Mouse (Mus musculus): ENCODE measurements around the gene Sp6. TPM values are rescaled to one million over a fixed set of nuclear protein-coding genes. Genes with fewer than 3 reads are reported as not detected.

Gene Sp6
- polyA plus RNA-seq, 1 experiment from 2014 or later: 0.11 TPM

GRCm38 (mm10) chr11:97069333-97069732, 56.1 kb downstream of the Sp6 start:
- no peak overlapping the region for H3K4me2 ChIP-seq
- H3K9me3 ChIP-seq (replicated peaks; ENCODE audit: control insufficient read depth, low read length): no peaks in the 10 kb centered on the region
- no peak overlapping the region for H3K9ac ChIP-seq (ENCODE audit: low read depth, low read length)
- no peaks in the 10 kb centered on the region for H3K27me3 ChIP-seq (ENCODE audit: control insufficient read depth, insufficient read depth, low read length)
- H3K27ac ChIP-seq (ENCODE audit: low read depth, low read length): no peak overlapping the region
- H3K36me3 ChIP-seq (ENCODE audit: control insufficient read depth, insufficient read depth, low read length): peaks cover 3% of the 10 kb centered on the region; the same call in 1 of the 2 replicates
- H3K4me1 ChIP-seq (ENCODE audit: control insufficient read depth, insufficient read depth, low read length): peaks cover 4% of the 10 kb centered on the region; the same call in 1 of the 2 replicates
- 57% methylated on average over 1 of the region's 1 CpGs for WGBS (ENCODE audit: insufficient replicate concordance)
- no peak for ATAC-seq (replicated peaks; ENCODE audit: insufficient number of reproducible peaks, low FRiP score, low TSS enrichment)
- H3K4me3 ChIP-seq (ENCODE audit: low read depth, low read length): no peak overlapping the region

GRCm38 (mm10) chr11:97069770-97070169, 56.6 kb downstream of the Sp6 start:
- Histone ChIP-seq H3K27ac (ENCODE audit: low read depth, low read length) (no peak overlapping the region), H3K36me3 (ENCODE audit: control insufficient read depth, insufficient read depth, low read length) (peaks cover 3% of the 10 kb centered on the region; the same call in 1 of the 2 replicates), H3K9me3 (replicated peaks; ENCODE audit: control insufficient read depth, low read length) (no peaks in the 10 kb centered on the region), H3K4me3 (ENCODE audit: low read depth, low read length) (no peak overlapping the region), H3K4me1 (ENCODE audit: control insufficient read depth, insufficient read depth, low read length) (peaks cover 4% of the 10 kb centered on the region; the same call in 1 of the 2 replicates), H3K4me2 (no peak overlapping the region), H3K9ac (ENCODE audit: low read depth, low read length) (no peak overlapping the region), H3K27me3 (ENCODE audit: control insufficient read depth, insufficient read depth, low read length) (no peaks in the 10 kb centered on the region)
- 82% methylated on average over 2 of the region's 2 CpGs for WGBS (ENCODE audit: insufficient replicate concordance)
- ATAC-seq (replicated peaks; ENCODE audit: insufficient number of reproducible peaks, low FRiP score, low TSS enrichment): no peak

GRCm38 (mm10) chr11:97071129-97071528, 57.9 kb downstream of the Sp6 start:
- H3K4me1 ChIP-seq (ENCODE audit: control insufficient read depth, insufficient read depth, low read length): peaks cover 4% of the 10 kb centered on the region; the same call in 1 of the 2 replicates
- no peak overlapping the region for H3K9ac ChIP-seq (ENCODE audit: low read depth, low read length)
- H3K9me3 ChIP-seq (replicated peaks; ENCODE audit: control insufficient read depth, low read length): no peaks in the 10 kb centered on the region
- H3K4me2 ChIP-seq: no peak overlapping the region
- no peak; the same call in 1 of the 2 replicates for ATAC-seq (replicated peaks; ENCODE audit: insufficient number of reproducible peaks, low FRiP score, low TSS enrichment)
- no peak overlapping the region for H3K27ac ChIP-seq (ENCODE audit: low read depth, low read length)
- no peaks in the 10 kb centered on the region for H3K27me3 ChIP-seq (ENCODE audit: control insufficient read depth, insufficient read depth, low read length)
- H3K4me3 ChIP-seq (ENCODE audit: low read depth, low read length): no peak overlapping the region
- peaks cover 3% of the 10 kb centered on the region; the same call in 1 of the 2 replicates for H3K36me3 ChIP-seq (ENCODE audit: control insufficient read depth, insufficient read depth, low read length)
- 37% methylated on average over 1 of the region's 1 CpGs for WGBS (ENCODE audit: insufficient replicate concordance)

- Histone ChIP-seq H3K36me3 (ENCODE audit: control insufficient read depth, insufficient read depth, low read length) (no peaks in the 10 kb centered on the region), H3K9ac (ENCODE audit: low read depth, low read length) (no peak overlapping the region), H3K9me3 (replicated peaks; ENCODE audit: control insufficient read depth, low read length) (no peaks in the 10 kb centered on the region), H3K27ac (ENCODE audit: low read depth, low read length) (no peak overlapping the region), H3K4me1 (ENCODE audit: control insufficient read depth, insufficient read depth, low read length) (peaks cover 4% of the 10 kb centered on the region; the same call in 1 of the 2 replicates), H3K4me3 (ENCODE audit: low read depth, low read length) (no peak overlapping the region), H3K4me2 (no peak overlapping the region), H3K27me3 (ENCODE audit: control insufficient read depth, insufficient read depth, low read length) (no peaks in the 10 kb centered on the region)
- no peak for ATAC-seq (replicated peaks; ENCODE audit: insufficient number of reproducible peaks, low FRiP score, low TSS enrichment)
- WGBS (ENCODE audit: insufficient replicate concordance): 35% methylated on average over 3 of the region's 3 CpGs
Observed at GRCm38 (mm10) chr11:97072533-97072932, 59.3 kb downstream of the Sp6 start.

- Histone ChIP-seq H3K9ac (ENCODE audit: low read depth, low read length) (no peak overlapping the region), H3K4me3 (ENCODE audit: low read depth, low read length) (no peak overlapping the region), H3K4me1 (ENCODE audit: control insufficient read depth, insufficient read depth, low read length) (peaks cover 4% of the 10 kb centered on the region; the same call in 1 of the 2 replicates), H3K36me3 (ENCODE audit: control insufficient read depth, insufficient read depth, low read length) (no peaks in the 10 kb centered on the region), H3K9me3 (replicated peaks; ENCODE audit: control insufficient read depth, low read length) (no peaks in the 10 kb centered on the region), H3K27ac (ENCODE audit: low read depth, low read length) (no peak overlapping the region), H3K4me2 (no peak overlapping the region), H3K27me3 (ENCODE audit: control insufficient read depth, insufficient read depth, low read length) (no peaks in the 10 kb centered on the region)
- WGBS (ENCODE audit: insufficient replicate concordance): 59% methylated on average over 8 of the region's 8 CpGs
- ATAC-seq (replicated peaks; ENCODE audit: insufficient number of reproducible peaks, low FRiP score, low TSS enrichment): no peak
Observed at GRCm38 (mm10) chr11:97074235-97074634, 61.0 kb downstream of the Sp6 start.

Small RNA genes lying within 50 kb of the gene (microRNA-seq; reads per million reads assigned to microRNA genes)
- 1.1 reads per million, percentile 15 among the genes with 10 or more reads in this experiment for gene Mir8103 (ENCODE audit: borderline number of aligned reads)

Other genes starting within 250 kb of the Sp6 start
- 6.8 and 7.0 TPM in 2 replicates for gene Snx11, start 235.8 kb upstream of the Sp6 start, polyA plus RNA-seq (2014; fragmentation: Nextera tagmentation; extraction: Ambion mirVana)
- gene Cbx1, start 224.3 kb upstream of the Sp6 start, polyA plus RNA-seq (2014; fragmentation: Nextera tagmentation; extraction: Ambion mirVana): 50.7 and 60.0 TPM in 2 replicates
- gene Nfe2l1, start 183.4 kb upstream of the Sp6 start, polyA plus RNA-seq (2014; fragmentation: Nextera tagmentation; extraction: Ambion mirVana): 36.5 and 44.0 TPM in 2 replicates
- 102 and 105 TPM in 2 replicates for gene Copz2, start 163.5 kb upstream of the Sp6 start, polyA plus RNA-seq (2014; fragmentation: Nextera tagmentation; extraction: Ambion mirVana)
- 52.5 and 60.2 TPM in 2 replicates for gene Cdk5rap3, start 96.9 kb upstream of the Sp6 start, polyA plus RNA-seq (2014; fragmentation: Nextera tagmentation; extraction: Ambion mirVana)
- 0.23 and 0.50 TPM in 2 replicates for gene Prr15l, start 85.3 kb upstream of the Sp6 start, polyA plus RNA-seq (2014; fragmentation: Nextera tagmentation; extraction: Ambion mirVana)
- gene Pnpo, start 69.4 kb upstream of the Sp6 start, polyA plus RNA-seq (2014; fragmentation: Nextera tagmentation; extraction: Ambion mirVana): 63.9 and 68.0 TPM in 2 replicates
- gene Sp2, start 30.4 kb upstream of the Sp6 start, polyA plus RNA-seq (2014; fragmentation: Nextera tagmentation; extraction: Ambion mirVana): 17.3 and 17.9 TPM in 2 replicates
- 13.9 and 16.6 TPM in 2 replicates for gene Scrn2, start 16.5 kb downstream of the Sp6 start, polyA plus RNA-seq (2014; fragmentation: Nextera tagmentation; extraction: Ambion mirVana)
- 0.59 and 0.93 TPM in 2 replicates for gene Lrrc46, start 28.0 kb downstream of the Sp6 start, polyA plus RNA-seq (2014; fragmentation: Nextera tagmentation; extraction: Ambion mirVana)
- 83.9 and 87.2 TPM in 2 replicates for gene Mrpl10, start 28.2 kb downstream of the Sp6 start, polyA plus RNA-seq (2014; fragmentation: Nextera tagmentation; extraction: Ambion mirVana)
- 3.9 and 4.1 TPM in 2 replicates for gene Osbpl7, start 37.2 kb downstream of the Sp6 start, polyA plus RNA-seq (2014; fragmentation: Nextera tagmentation; extraction: Ambion mirVana)
- gene Tbx21, start 101.9 kb downstream of the Sp6 start, polyA plus RNA-seq (2014; fragmentation: Nextera tagmentation; extraction: Ambion mirVana): not detected in 2 replicates
- 5.7 and 6.8 TPM in 2 replicates for gene Tbkbp1, start 138.1 kb downstream of the Sp6 start, polyA plus RNA-seq (2014; fragmentation: Nextera tagmentation; extraction: Ambion mirVana)
- 61.2 and 63.6 TPM in 2 replicates for gene Kpnb1, start 174.5 kb downstream of the Sp6 start, polyA plus RNA-seq (2014; fragmentation: Nextera tagmentation; extraction: Ambion mirVana)

All from heart, embryonic 11.5 days (tissue).